Mouse (Mus musculus) ES-E14 (cell line): ENCODE data around the gene Krt6a.

ENCODE experiments used
- CHD2 ChIP-seq: IDR thresholded peaks from 2 replicates; pipeline ENCODE4 v1.6.1; 2014; ENCODE audit warnings: mild to moderate bottlenecking, low read depth, low read length, inconsistent platforms
- HCFC1 ChIP-seq: IDR thresholded peaks from 2 replicates; pipeline ENCODE4 v1.6.1; 2012; ENCODE audit warnings: low read length, inconsistent platforms, borderline replicate concordance; ENCODE audit not compliant: insufficient read depth
- ZC3H11A ChIP-seq: IDR thresholded peaks from 2 replicates; pipeline ENCODE4 v1.6.1; 2012; ENCODE audit warnings: low read depth, mild to moderate bottlenecking, inconsistent platforms, low read length, borderline replicate concordance
- ZNF384 ChIP-seq: IDR thresholded peaks from 2 replicates; pipeline ENCODE4 v1.6.1; 2012; ENCODE audit warnings: low read depth, low read length, inconsistent platforms

- TF ChIP-seq HCFC1, result no peak
- no peak for TF ChIP-seq ZC3H11A
- no peak for TF ChIP-seq CHD2
- no peak for TF ChIP-seq ZNF384
Observed at GRCm38 (mm10) chr15:101675978-101676377, 18.1 kb downstream of the Krt6a start.
